Mouse (Mus musculus): Measurements from ENCODE around the gene Dnmbp.

GRCm38 (mm10) chr19:43929869-43930268, 10.1 kb downstream of the Dnmbp start:
- TF ChIP-seq EP300 (IDR thresholded peaks at IDR 0.05; ENCODE audit: low read depth) (no peak), CTCF (IDR thresholded peaks at IDR 0.05; ENCODE audit: low read depth) (no peak)

Data from liver, postnatal 0 days (tissue).